Mouse (Mus musculus): ENCODE data around the gene Dcpp1. TPM values are rescaled to one million over a fixed set of nuclear protein-coding genes. Genes with fewer than 3 reads are reported as not detected.

The Dcpp1 gene
- polyA plus RNA-seq, 1 experiment: not detected

- WGBS: under 1% methylated on average over 29 of the region's 29 CpGs
- H3K4me3 ChIP-seq (replicated peaks; ENCODE audit: extremely low read depth, low read depth, low read length): peak overlapping the region; percentile 74
- peak; percentile 87 for DNase-seq
- H3K4me1 ChIP-seq (ENCODE audit: control insufficient read depth, insufficient read depth, low read length): peaks cover 4% of the 10 kb centered on the region; the same call in 1 of the 2 replicates
- TF ChIP-seq POLR2A (IDR thresholded peaks at IDR 0.05; ENCODE audit: borderline replicate concordance, extremely low read depth, low read depth, low read length): peak; percentile 82; the same call in 1 of the 2 replicates
- TF ChIP-seq CTCF (IDR thresholded peaks at IDR 0.05; ENCODE audit: insufficient read depth, low read length): no peak
Measured at GRCm38 (mm10) chr17:23924531-23925007, 43.9 kb downstream of the Dcpp1 start.

GRCm38 (mm10) chr17:23925090-23925493, 44.4 kb downstream of the Dcpp1 start:
- H3K4me3 ChIP-seq (replicated peaks; ENCODE audit: extremely low read depth, low read depth, low read length): peak overlapping the region; percentile 37

GRCm38 (mm10) chr17:23931157-23931556, 50.5 kb downstream of the Dcpp1 start:
- no peak for DNase-seq
- no peak overlapping the region for H3K4me3 ChIP-seq (replicated peaks; ENCODE audit: extremely low read depth, low read depth, low read length)
- WGBS: 48% methylated on average over 5 of the region's 5 CpGs
- no peak for TF ChIP-seq CTCF (IDR thresholded peaks at IDR 0.05; ENCODE audit: insufficient read depth, low read length)
- TF ChIP-seq POLR2A (IDR thresholded peaks at IDR 0.05; ENCODE audit: borderline replicate concordance, extremely low read depth, low read depth, low read length): no peak
- no peaks in the 10 kb centered on the region for H3K4me1 ChIP-seq (ENCODE audit: control insufficient read depth, insufficient read depth, low read length)

More at GRCm38 (mm10) chr17:23925090-23925493, 44.4 kb downstream of the Dcpp1 start:
- TF ChIP-seq CTCF (IDR thresholded peaks at IDR 0.05; ENCODE audit: insufficient read depth, low read length): no peak
- TF ChIP-seq POLR2A (IDR thresholded peaks at IDR 0.05; ENCODE audit: borderline replicate concordance, extremely low read depth, low read depth, low read length): peak; percentile 26; the same call in 1 of the 2 replicates
- no peak for DNase-seq
- H3K4me1 ChIP-seq (ENCODE audit: control insufficient read depth, insufficient read depth, low read length): peaks cover 4% of the 10 kb centered on the region; the same call in 1 of the 2 replicates
- WGBS: under 1% methylated on average over 14 of the region's 14 CpGs

Other genes starting within 250 kb of the Dcpp1 start
- gene Mmp25, start 235.6 kb upstream of the Dcpp1 start, polyA plus RNA-seq (2012; rRNA removed): 0.70 and 1.0 TPM in 2 replicates
- gene Bicdl2, start 220.4 kb upstream of the Dcpp1 start, polyA plus RNA-seq (2012; rRNA removed): 4.0 and 6.8 TPM in 2 replicates
- gene Hcfc1r1, start 207.3 kb upstream of the Dcpp1 start, polyA plus RNA-seq (2012; rRNA removed): 284 and 321 TPM in 2 replicates
- gene Thoc6, start 207.0 kb upstream of the Dcpp1 start, polyA plus RNA-seq (2012; rRNA removed): 18.1 and 20.6 TPM in 2 replicates
- 32.4 and 39.7 TPM in 2 replicates for gene Tnfrsf12a, start 203.4 kb upstream of the Dcpp1 start, polyA plus RNA-seq (2012; rRNA removed)
- 0.57 and 0.86 TPM in 2 replicates for gene Cldn6, start 201.6 kb upstream of the Dcpp1 start, polyA plus RNA-seq (2012; rRNA removed)
- 0.07 and 0.08 TPM in 2 replicates for gene Cldn9, start 196.8 kb upstream of the Dcpp1 start, polyA plus RNA-seq (2012; rRNA removed)
- gene 1520401A03Rik, start 158.1 kb upstream of the Dcpp1 start, polyA plus RNA-seq (2012; rRNA removed): not detected in 2 replicates
- 21.8 and 25.3 TPM in 2 replicates for gene Pkmyt1, start 154.5 kb upstream of the Dcpp1 start, polyA plus RNA-seq (2012; rRNA removed)
- 59.8 and 63.5 TPM in 2 replicates for gene Paqr4, start 140.0 kb upstream of the Dcpp1 start, polyA plus RNA-seq (2012; rRNA removed)
- gene Kremen2, start 135.0 kb upstream of the Dcpp1 start, polyA plus RNA-seq (2012; rRNA removed): 0.81 and 1.1 TPM in 2 replicates
- gene Flywch1, start 109.3 kb upstream of the Dcpp1 start, polyA plus RNA-seq (2012; rRNA removed): 37.1 and 39.1 TPM in 2 replicates
- gene Flywch2, start 94.8 kb upstream of the Dcpp1 start, polyA plus RNA-seq (2012; rRNA removed): 8.0 and 8.8 TPM in 2 replicates
- 538 and 681 TPM in 2 replicates for gene Srrm2, start 90.3 kb upstream of the Dcpp1 start, polyA plus RNA-seq (2012; rRNA removed)
- gene Elob, start 51.7 kb upstream of the Dcpp1 start, polyA plus RNA-seq (2012; rRNA removed): 470 and 498 TPM in 2 replicates
- gene Prss33, start 44.8 kb upstream of the Dcpp1 start, polyA plus RNA-seq (2012; rRNA removed): not detected in 2 replicates
- 5.1 TPM in 1 of 2 replicates, not detected in the other for gene Prss32, start 37.0 kb upstream of the Dcpp1 start, polyA plus RNA-seq (2012; rRNA removed)
- gene Prss41, start 36.7 kb upstream of the Dcpp1 start, polyA plus RNA-seq (2012; rRNA removed): 0.66 and 0.78 TPM in 2 replicates
- not detected in 2 replicates for gene Prss21, start 12.8 kb upstream of the Dcpp1 start, polyA plus RNA-seq (2012; rRNA removed)
- gene Dcpp2, start within 50 bp of the Dcpp1 start, polyA plus RNA-seq (2012; rRNA removed): not detected in 2 replicates
- gene Dcpp3, start 36.6 kb downstream of the Dcpp1 start, polyA plus RNA-seq (2012; rRNA removed): not detected in 2 replicates
- gene Sbp, start 60.8 kb downstream of the Dcpp1 start, polyA plus RNA-seq (2012; rRNA removed): not detected in 2 replicates
- not detected in 2 replicates for gene Sbpl, start 74.4 kb downstream of the Dcpp1 start, polyA plus RNA-seq (2012; rRNA removed)
- 1.5 and 2.7 TPM in 2 replicates for gene Prss30, start 99.7 kb downstream of the Dcpp1 start, polyA plus RNA-seq (2012; rRNA removed)
- gene Prss22, start 117.2 kb downstream of the Dcpp1 start, polyA plus RNA-seq (2012; rRNA removed): 0.11 and 0.96 TPM in 2 replicates
- gene Prss27, start 157.3 kb downstream of the Dcpp1 start, polyA plus RNA-seq (2012; rRNA removed): 0.24 and 12.9 TPM in 2 replicates
- gene Kctd5, start 192.6 kb downstream of the Dcpp1 start, polyA plus RNA-seq (2012; rRNA removed): 28.4 and 30.3 TPM in 2 replicates